Mouse (Mus musculus): ENCODE data around the gene Crtc2. TPM values are rescaled to one million over a fixed set of nuclear protein-coding genes. Genes with fewer than 3 reads are reported as not detected.

The Crtc2 gene
- total RNA-seq (2021) (10 to 100 TPM; 41.5 to 46.5 TPM), polyA plus RNA-seq (2012; rRNA removed) (60.1 and 74.9 TPM in 2 replicates)
- long read RNA-seq, transcript Crtc2-201 (14 exons, 2,747 nt): major isoform, 11 of 15 reads
- long read RNA-seq, partial matches to known transcripts: 2 of 15 reads
- long read RNA-seq, other reads (novel, unspliced or antisense): 2 of 15 reads

GRCm38 (mm10) chr3:90253653-90254418 lies at the start of gene Crtc2:
Crtc2 (plus strand) TSS chr3:90254163.
- DNase-seq: peak; percentile 97

- no peak for DNase-seq
Measured at GRCm38 (mm10) chr3:90204582-90204981, 49.4 kb upstream of the Crtc2 start.

GRCm38 (mm10) chr3:90208662-90209061 lies 45.3 kb upstream of the Crtc2 start:
- DNase-seq: no peak

- DNase-seq: no peak
Measured at GRCm38 (mm10) chr3:90209908-90210566, 43.9 kb upstream of the Crtc2 start.

- DNase-seq: no peak
Measured at GRCm38 (mm10) chr3:90211475-90212398, 42.2 kb upstream of the Crtc2 start.

GRCm38 (mm10) chr3:90212723-90213122 lies 41.2 kb upstream of the Crtc2 start:
- DNase-seq: no peak

- DNase-seq: peak; percentile 93
Measured at GRCm38 (mm10) chr3:90213377-90213866, 40.5 kb upstream of the Crtc2 start, which contains the start of the genes Rps27 and Rab13. Rps27 (minus strand) TSS chr3:90213651. Rab13 (plus strand) TSS chr3:90213695.

- peak; percentile 48 for DNase-seq
Measured at GRCm38 (mm10) chr3:90213956-90214684, 39.8 kb upstream of the Crtc2 start.

- DNase-seq: no peak
Measured at GRCm38 (mm10) chr3:90215825-90216380, 38.1 kb upstream of the Crtc2 start.

GRCm38 (mm10) chr3:90220088-90220487 lies 33.9 kb upstream of the Crtc2 start:
- DNase-seq: peak; percentile 59

GRCm38 (mm10) chr3:90220531-90220951 lies 33.4 kb upstream of the Crtc2 start:
- DNase-seq: peak; percentile 92

- DNase-seq: no peak
Measured at GRCm38 (mm10) chr3:90221123-90221522, 32.8 kb upstream of the Crtc2 start.

- no peak for DNase-seq
Measured at GRCm38 (mm10) chr3:90222455-90222854, 31.5 kb upstream of the Crtc2 start.

GRCm38 (mm10) chr3:90222941-90223340 lies 31.0 kb upstream of the Crtc2 start:
- DNase-seq: no peak

- DNase-seq: no peak
Measured at GRCm38 (mm10) chr3:90224331-90224730, 29.6 kb upstream of the Crtc2 start.

GRCm38 (mm10) chr3:90231075-90231474 lies 22.9 kb upstream of the Crtc2 start:
- no peak for DNase-seq

- DNase-seq: peak; percentile 96
Measured at GRCm38 (mm10) chr3:90231507-90232333, 22.2 kb upstream of the Crtc2 start, which contains the start of gene Jtb. Jtb (plus strand) TSS chr3:90231597.

GRCm38 (mm10) chr3:90241251-90241650 lies 12.7 kb upstream of the Crtc2 start:
- no peak for DNase-seq

GRCm38 (mm10) chr3:90241669-90242358 lies 12.1 kb upstream of the Crtc2 start:
- DNase-seq: no peak
